Mouse (Mus musculus): ENCODE measurements around the gene Map3k10.

Gene Map3k10

DNA sequence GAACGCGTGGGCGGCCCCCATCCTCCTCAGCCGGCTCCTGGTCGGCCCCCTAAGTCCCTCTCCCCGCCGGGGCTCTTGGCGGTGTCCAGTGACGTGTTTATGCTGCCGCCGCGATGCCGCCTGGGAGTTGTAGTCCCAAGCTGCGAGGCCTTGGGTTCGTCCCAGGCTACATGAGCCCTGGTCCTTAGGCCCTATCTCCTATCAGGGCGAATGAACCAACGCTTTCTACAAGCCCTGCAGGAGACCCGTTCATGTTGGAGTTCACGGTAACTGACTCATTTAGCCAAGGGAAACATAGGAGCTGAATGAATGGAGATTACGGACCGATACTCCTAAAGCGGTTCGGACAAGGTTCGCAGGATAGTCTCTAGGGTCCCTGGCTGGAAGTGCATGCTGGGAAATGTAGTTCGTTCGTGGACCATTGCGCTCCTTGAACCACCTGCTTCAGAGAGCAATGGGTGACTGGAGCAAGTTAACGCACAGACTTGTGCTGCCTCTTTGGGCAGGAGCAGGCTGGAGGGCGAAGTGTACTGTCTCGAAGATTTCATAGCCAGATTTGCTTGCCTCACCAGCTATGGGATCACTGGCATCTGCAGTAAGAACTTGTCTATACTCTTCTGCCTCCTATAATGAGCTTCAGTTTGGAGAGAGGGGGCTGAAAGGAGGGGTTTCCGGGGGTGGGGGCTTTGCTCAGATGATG is at the start of gene Map3k10:
TSS of gene Map3k10 (minus strand) at position 77 of the 700 bp plus-strand sequence.
- DNase-seq (ENCODE audit: low read depth): peak; percentile 95

DNA sequence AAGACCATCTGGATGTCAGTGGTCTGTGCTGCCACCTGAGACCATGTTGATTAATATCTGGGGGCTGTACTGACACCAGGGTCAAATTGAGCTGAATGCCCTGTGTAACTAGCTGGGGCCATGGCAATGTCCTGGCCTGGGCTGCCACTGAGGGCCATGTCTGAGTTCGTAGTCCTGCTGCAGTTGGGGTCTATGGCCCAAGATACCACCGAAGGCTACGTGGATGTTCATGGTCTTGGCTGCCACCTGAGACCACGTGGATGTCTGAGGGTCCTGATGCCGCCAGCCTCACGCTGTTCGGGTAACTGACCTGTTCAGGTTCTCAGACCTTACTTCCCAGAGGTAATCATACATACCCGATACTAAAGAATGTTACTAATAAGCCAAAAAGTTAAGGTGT is 47.6 kb upstream of the Map3k10 start:
- no peak for DNase-seq (ENCODE audit: low read depth)

DNA sequence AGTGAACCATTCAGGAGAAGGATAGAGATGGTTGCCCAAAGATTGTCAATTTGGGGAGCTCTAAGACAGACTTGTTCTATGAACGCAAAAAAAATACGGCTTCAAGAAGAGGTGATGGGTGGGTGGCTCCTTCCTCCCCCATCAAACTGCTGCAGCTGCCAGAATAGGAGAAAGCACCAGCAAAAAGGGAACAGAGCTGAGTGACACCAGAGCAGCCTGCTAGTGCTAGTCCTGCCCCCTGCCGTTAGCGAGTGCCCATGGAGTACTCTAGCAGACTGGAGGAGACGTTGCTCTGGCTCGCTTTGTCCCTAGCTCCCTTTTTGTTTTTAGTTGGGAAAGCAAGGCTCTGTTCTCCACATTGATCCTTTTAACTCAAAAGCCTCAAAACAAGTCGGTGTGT is 36.0 kb upstream of the Map3k10 start:
- no peak for DNase-seq (ENCODE audit: low read depth)

DNA sequence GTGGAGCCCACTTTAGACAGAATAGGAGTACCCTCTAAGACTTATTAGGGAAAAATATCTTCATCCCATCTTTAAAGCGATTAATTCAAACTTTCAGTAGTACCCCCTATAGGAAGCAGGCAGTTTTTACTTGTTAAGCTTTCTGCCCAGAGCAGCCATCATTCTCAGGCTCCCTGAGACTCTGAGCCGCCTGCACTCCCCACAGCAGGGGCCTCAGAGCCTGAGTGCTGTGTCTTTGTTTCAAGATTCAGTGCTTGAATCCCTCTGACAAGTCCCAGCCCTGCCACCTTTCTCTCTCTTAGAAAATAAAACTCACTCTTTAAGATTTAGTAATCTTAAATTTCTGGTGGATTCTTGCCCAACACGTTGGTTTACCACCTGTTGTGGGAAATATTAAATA is 22.3 kb upstream of the Map3k10 start:
- DNase-seq (ENCODE audit: low read depth): no peak

DNA sequence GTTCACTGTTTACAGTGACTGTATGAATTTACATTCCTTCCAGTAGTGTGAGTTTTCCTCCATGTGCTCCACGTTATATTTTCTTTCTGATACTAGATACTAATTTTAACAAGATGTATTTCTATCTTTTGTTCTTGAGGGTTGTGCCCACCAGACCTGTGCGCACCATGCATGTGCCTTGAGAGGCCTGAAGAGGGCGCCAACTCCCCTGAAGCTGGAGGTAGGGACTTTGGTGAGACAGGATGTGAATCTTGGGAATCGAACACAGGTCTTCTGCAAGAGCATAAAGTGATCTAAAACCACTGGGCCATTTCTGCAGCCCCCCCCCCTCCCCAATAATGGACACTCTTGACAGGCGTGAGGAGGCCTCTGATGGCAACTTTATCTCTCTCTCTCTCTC is 16.7 kb upstream of the Map3k10 start:
- peak; percentile 66 for DNase-seq (ENCODE audit: low read depth)

DNA sequence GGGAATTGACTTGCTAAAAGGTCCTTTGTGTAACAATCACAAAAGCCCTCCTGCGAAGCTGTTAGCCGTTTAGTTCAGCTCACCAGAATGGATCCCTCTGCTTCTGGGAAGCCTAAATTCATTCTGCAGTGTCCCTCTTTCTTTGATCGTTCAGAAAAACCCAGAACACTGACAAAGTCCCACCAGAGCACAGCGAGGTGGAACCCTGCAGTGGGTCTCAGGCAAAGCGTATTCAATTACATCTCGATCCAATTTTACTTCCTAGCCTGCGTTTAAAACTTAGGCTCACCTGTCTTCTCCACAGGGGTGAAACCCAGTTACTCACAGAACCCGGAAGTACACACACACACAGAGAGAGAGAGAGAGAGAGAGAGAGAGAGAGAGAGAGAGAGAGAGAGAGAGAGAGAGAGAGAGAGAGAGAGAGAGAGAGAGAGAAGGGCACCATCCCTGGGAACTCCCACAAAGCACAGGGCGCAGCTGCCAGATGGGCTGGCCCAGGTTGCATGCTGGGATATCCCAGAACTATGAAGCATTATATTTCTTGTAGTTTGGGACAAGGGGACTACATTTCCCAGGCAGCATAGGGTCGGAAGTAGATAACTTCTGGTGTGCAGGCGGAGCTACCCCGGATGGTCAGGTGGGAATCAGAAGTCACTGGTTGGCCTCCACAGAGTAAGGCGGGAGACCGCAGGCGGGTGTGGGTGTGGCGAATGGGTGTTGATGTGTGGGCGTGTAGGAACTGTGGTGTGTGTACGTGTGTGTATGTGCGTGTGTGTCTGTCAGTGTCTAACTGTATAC is 14.6 kb upstream of the Map3k10 start, which contains the start of gene Zfp607b:
TSS of gene Zfp607b (plus strand) at position 526 of the 798 bp plus-strand sequence.
- peak; percentile 96 for DNase-seq (ENCODE audit: low read depth)

DNA sequence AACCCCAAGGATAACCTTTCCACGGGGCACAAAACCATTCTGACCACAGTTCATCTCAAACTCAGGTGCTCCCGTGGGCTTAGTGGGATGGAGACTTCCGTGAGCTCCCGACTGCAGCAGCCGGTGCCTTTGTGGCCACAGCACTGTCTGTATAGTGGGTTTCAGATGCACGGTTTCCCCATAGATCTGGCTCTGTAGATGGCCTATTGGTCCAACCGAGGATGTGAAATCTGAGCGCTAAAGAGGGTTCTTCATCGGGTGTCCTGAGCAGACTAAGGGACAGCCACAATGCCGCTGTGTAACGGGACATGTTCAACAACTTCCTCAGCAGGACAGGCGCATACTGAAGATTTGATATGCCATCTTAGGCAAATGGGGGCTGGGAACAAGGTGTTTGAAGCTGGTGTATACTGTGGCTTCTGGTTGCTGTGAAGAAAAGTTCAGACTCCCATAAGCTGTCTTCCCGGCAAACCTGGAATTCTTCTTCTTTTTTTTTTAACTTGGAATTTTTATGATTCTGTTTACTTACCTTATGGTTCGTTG is 13.9 kb upstream of the Map3k10 start:
- DNase-seq (ENCODE audit: low read depth): no peak

DNA sequence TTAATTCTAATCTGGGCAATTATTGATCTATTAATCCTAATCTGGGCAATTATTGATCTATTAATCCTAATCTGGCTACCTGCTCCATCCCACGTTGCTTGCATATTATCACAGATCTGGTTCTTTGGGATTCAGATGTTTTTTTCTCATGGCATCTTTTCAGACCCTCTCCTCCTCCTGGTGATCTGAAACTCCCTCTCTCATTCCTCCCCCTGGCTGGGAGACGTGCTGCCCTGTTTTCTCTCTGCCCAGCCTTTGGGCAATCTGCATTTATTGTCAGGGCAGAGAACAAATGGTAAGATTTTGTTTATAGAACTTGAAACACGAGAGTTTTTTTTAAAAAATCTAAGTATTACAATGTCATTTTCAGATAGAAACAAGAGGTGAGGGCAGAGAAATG is 13.4 kb upstream of the Map3k10 start:
- DNase-seq (ENCODE audit: low read depth): no peak

DNA sequence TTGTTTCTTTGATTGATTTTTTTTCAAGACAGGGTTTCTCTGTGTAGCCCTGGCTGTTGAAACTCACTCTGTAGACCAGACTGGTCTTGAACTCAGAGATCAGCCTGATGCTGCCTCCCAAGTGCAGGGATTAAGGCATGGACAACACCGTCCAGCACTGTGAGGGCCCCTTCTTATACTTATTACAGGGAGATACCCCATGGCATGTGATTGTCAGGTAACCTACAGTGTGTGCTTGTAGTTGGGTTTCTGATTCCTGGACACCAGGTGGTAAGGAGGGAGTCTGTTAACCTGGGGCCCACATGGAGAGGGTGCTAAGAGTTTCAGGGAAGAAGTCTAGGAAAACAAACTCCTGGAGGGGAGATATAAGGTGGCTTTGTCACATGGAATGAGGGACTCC is 12.6 kb upstream of the Map3k10 start:
- DNase-seq (ENCODE audit: low read depth): no peak

DNA sequence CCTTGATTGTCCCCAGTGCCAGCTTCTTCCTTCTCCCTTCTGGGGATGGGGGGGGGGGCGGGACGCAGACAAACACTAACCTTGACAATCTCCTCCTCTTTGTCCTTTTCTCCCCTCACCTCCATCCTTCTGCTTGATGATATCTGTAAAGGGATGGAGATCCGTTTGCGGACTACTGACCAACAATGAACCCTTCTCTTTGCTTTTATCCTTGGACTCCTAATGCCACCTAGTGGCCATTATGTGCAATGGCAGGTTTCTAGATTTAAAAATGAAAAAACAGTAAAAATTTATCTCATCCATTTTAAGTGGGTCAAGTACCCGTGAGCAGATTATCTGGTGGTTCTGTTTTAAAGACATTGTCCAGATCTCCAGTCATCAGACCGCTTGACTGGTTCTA is 11.3 kb upstream of the Map3k10 start:
- peak; percentile 76 for DNase-seq (ENCODE audit: low read depth)

DNA sequence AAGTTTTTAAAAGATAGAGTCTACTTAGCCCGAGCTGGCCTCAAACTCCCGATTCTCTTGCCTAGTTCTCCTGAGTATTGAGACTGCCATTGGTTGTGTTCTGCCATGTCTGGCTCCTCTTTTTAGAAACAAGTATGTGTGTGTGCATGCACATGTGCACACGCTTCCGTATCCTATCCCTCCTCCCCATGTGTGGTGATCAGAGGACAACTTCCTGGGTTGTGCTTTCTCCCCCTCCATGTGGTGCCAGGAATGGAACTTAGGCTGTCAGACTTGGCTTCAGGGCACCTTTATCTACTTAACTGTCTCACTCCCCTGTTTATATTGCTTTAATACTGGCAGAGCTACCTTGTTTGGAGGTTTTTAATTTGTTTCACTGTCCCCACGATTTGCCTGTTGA is 10.8 kb upstream of the Map3k10 start:
- no peak for DNase-seq (ENCODE audit: low read depth)

DNA sequence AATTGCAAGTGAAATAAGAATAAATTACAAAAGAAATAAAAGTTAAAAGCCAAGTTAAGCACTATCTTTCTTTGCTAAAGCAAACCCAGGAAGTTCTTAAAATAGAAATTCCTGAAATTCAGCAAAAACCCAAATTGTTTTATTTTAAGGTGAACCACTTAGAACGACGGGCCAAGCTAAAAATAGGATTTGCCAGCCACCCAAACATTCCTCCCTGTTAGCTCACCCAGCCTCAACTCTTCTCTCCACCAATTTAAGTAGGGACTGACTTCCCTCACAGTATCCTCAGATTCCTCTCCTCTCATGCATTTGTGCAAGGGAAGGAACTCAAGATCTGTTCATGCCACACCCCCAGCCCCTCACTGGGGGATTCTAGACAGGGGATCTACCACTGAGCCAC is 8.8 kb upstream of the Map3k10 start:
- peak; percentile 59 for DNase-seq (ENCODE audit: low read depth)

DNA sequence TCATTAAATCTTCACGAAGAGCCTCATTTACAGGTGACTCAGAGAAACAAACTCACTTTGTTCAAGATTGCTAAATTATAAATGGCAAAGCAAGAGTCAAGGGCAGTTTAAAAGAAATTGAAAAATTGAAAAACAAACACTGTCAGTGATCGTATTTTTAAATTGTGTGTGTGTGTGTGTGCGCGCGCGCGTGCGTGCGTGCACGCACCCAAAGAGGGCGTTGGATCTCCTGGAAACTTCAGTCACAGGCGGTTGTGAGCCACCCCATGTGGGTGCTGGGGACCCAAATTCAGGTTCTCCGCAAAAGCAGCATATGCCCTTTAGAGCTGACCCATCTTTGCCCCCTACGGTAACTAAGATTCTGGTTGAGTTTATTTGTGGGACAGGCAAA is 819 bp upstream of the Map3k10 start:
- no peak for DNase-seq (ENCODE audit: low read depth)

DNA sequence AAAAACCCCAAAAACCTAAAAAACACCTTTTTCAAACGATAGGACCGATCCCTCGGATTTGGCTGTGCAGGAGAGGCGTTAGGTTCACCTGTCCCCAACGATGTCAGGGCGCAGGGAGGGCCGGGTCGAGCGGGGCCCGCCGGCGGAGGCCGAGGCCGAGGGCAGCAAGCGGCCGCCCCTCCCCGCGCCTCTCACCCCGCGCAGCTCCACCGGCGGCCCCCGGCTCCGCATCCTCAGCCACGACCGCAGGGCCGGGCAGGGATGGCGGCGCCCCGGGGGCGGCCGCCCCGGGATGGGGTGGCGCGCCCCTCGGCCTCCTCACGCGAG is 240 bp downstream of the Map3k10 start:
- DNase-seq (ENCODE audit: low read depth): no peak

DNA sequence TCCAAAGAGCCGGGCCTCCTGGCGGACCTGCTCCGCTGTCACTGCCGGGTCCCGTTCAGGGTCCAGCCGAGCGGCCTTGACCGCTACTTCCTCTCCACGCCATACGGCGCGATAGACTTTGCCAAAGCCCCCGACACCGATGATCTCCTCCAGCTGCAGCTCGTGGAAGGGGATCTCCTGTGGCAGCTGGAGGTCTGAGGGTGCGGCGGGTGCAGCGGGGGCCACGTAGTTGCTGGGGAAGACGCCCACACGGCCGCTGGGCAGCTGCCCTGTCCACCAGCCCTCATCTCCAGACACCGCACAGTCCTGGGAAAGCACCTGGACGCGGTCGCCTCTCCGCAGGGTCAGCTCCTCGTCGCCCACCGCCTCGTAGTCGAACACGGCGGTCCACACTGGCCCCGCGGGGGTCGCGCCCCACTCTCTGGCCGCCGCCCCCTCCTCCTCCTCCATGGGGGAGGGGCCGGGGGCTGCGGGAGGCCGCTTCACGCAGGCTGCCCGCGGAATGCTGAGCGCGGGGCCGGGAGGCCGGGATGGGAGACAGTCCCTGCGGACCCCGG is 745 bp downstream of the Map3k10 start:
- DNase-seq (ENCODE audit: low read depth): peak; percentile 32

DNA sequence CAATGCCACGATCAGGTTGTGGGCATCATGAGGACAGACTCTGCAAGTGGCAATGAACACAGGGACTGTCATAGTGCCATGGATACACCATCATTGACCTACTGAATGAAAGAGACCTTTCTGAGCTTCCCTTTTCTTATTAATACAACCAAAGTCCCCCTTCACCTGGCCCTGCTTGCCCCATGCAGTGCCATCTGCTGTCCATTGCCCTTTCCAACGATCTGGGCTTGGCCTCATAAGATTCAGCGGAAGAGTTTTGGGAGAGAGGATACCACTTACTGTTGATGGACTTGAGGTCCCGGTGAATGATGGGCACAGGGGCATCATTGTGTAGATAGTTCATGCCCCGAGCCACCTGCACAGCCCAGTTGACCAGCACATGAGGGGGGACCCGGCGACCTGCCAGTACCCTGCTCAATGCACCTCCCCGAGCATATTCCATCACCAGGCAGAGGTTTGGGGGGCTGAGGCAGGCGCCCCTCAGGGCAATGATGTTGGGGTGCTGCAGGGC is 1.3 kb downstream of the Map3k10 start:
- DNase-seq (ENCODE audit: low read depth): no peak

DNA sequence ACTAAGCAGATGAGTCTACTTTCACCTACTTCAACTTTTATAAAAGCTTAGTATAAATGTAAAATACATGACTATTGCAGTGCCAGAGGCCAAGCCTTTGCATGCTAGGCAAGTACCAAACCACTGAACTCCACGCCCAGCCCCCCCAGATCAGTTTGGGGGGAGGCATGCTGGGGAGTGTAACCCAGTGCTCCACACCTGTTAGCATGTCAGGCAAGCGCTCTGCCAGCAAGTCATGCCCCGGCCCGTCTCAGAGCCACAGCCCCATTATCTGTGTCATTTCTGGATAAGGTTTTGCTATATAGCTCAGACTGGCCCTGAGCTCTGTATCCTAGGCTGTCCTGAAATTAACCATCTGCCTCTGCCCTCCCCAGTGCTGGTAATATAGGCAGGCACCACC is 12.4 kb downstream of the Map3k10 start:
- DNase-seq (ENCODE audit: low read depth): no peak

DNA sequence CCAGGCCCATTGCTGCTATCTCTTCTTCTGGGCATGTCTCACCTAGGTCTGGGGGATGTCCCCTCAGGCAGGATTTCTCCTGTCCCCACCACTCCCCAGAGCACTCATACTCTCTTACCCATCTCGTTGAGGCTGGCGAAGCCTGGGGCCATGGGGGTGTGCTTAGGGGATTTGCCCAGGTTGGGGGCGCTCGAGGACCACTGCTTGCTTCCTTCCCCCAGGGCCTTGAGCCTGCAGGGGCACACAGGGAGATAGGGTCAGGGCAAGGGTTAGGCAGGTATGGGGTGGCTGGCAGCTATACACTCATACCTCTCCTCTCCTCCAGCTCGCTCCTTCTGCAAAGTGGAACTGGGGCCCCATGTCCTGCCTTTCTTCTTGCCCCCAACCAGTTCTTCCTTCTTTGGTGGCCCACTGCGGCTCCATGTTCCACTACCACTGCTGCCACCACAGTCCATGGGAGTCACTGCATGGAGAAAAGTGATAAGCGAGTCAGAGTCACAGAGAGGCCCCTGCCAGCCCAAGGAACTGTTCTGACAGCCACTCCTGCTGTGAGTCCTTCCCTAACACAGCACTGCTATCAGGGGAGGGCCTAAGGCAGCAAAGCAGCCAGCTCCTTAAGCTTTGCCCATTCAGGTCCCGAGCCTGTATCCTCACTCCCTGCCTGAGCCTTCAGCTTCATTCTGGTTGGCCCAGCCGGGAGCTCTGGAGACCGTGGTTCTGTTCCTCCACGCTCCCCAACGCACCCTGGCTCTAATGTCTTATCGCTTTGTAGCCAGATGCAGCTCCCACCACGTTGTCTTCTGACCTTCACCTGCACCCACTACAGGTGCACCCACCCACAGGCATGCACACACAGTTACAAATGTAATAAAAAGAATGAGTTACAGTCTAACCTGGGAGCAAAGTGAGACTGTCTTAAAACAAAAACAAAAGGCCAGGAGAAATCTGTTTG is 15.4 kb downstream of the Map3k10 start:
- no peak for DNase-seq (ENCODE audit: low read depth)

DNA sequence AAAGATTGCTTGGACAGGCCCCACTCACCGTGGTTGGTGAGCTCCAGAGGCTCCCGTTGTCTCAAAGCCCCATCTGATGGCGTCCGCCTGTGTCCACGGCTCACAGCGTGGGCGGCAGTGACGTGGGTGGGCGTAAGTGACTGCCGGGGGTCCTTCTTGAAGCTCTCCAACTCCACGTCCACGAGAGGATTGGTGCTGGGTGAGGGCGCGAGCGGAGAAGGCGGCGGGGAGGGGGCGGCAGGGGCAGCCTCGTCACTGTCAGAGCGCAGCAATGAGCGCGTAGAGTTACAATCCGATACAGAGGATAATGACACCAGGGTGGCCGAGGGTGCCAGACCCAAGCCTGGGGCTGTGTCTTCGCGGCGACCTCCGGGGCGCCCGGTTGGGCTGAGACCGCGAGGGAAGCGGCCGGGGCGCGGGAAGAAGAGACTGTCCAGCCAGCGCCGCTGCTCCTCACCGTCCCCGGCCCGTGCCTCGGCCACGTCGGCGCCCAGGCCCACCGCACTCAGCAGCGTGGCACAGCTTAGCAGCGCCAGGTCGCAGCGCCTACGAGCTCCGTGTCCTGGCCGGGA is 16.5 kb downstream of the Map3k10 start:
- no peak for DNase-seq (ENCODE audit: low read depth)

DNA sequence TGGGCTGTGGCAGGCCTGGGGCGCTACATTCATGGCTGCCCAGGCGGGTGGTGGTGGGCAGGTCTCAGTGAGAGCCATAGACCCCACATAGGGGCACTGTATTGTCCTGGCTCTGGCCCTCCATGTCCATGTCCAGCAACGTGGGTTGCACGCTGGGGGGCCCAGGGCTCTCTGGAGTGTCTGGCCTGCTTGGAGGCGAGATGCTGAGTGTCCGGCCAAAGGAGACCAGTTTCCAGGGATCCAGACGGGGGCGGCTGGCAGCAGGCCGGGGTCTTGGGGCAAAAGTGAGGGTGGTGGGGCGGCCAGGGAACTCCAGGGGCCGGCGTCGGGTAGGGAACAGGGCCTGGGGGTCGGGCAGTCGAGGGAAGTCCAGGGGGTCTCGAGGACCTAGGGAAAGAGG is 17.8 kb downstream of the Map3k10 start:
- DNase-seq (ENCODE audit: low read depth): no peak

DNA sequence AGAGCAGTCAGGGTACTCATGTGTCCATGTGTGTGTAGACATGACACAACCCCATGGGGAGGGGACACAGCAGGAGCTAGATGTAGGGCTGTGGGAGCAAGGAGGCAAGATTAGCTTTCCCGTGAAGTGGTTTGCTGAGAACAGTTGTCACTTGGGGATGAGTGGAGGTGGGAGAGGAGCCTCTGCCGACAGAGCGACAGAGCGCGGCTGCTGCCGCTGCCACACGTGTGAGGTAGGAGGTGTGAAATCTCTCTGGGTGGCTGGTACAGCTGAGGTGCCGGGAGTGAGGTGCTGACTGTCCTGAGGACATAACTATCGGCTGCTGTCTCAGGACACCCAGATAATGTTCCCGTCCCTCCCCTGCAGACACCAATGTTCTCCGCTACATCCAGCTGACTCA is 18.9 kb downstream of the Map3k10 start:
- no peak for DNase-seq (ENCODE audit: low read depth)
